In the genomic region with DNA sequence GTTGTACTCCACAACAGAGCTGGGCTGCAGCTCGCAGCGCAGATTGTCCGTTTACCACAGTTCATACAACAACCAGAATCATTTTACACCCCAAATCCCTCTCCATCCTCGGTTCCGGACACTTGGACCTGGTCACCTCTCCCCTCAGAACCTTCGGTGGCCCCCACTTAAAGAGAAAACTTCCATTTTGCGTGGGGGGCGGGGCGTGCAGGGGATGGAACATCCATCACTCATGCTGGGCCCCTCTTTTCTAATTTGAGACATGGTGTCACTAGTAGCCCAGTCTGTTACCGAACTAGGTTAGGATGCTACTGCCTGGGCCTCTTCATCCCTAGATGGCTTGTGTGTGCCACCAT, we compare ENCODE assay signal across 8 mouse cellular contexts. TPM values are rescaled to one million over a fixed set of nuclear protein-coding genes. Genes with fewer than 3 reads are reported as not detected.
DNase-seq lines count a peak whose midpoint lies in the region; ATAC-seq and TF ChIP-seq lines count a peak whose summit lies in the region.

No protein-coding gene starts in this region.

- H3K27me3 ChIP-seq in lung, embryonic 15.5 days, result no peaks in the 10 kb centered on the region
- no peaks in the 10 kb centered on the region for H3K27me3 ChIP-seq in heart, postnatal 0 days (ENCODE audit: control insufficient read depth, insufficient read depth, low read length)
- no peaks in the 10 kb centered on the region for H3K27me3 ChIP-seq in liver, embryonic 15.5 days

- peak overlapping the region; percentile 59 for H3K9ac ChIP-seq in lung, embryonic 15.5 days
- peak overlapping the region; percentile 52 for H3K9ac ChIP-seq in heart, postnatal 0 days (replicated peaks; ENCODE audit: low read depth, low read length)
- peak overlapping the region; percentile 68 for H3K9ac ChIP-seq in liver, embryonic 15.5 days

- ATAC-seq in lung, embryonic 15.5 days (ENCODE audit: borderline replicate concordance, extremely low read depth, low FRiP score, low TSS enrichment), result no peak
- ATAC-seq in heart, postnatal 0 days (ENCODE audit: insufficient read depth, low read depth), result no peak
- ATAC-seq in liver, embryonic 15.5 days (ENCODE audit: insufficient read depth), result no peak

- H3K4me1 ChIP-seq in lung, embryonic 15.5 days, result peaks cover 12% of the 10 kb centered on the region; the same call in 1 of the 2 replicates
- no peaks in the 10 kb centered on the region for H3K4me1 ChIP-seq in heart, postnatal 0 days (ENCODE audit: control insufficient read depth, insufficient read depth)
- peaks cover 30% of the 10 kb centered on the region for H3K4me1 ChIP-seq in liver, embryonic 15.5 days (replicated peaks)

- no peaks in the 10 kb centered on the region for H3K36me3 ChIP-seq in lung, embryonic 15.5 days
- no peaks in the 10 kb centered on the region for H3K36me3 ChIP-seq in heart, postnatal 0 days (replicated peaks; ENCODE audit: control insufficient read depth, insufficient read depth, low read length)
- no peaks in the 10 kb centered on the region for H3K36me3 ChIP-seq in liver, embryonic 15.5 days (replicated peaks)

- TF ChIP-seq EP300 in heart, postnatal 0 days (IDR thresholded peaks at IDR 0.05; ENCODE audit: low read depth), result no peak

- H3K4me3 ChIP-seq in lung, embryonic 15.5 days, result peak overlapping the region; percentile 46
- H3K4me3 ChIP-seq in heart, postnatal 0 days (ENCODE audit: low read depth, low read length), result peak overlapping the region; percentile 38
- peak overlapping the region; percentile 59 for H3K4me3 ChIP-seq in liver, embryonic 15.5 days (replicated peaks)

- no peaks in the 10 kb centered on the region for H3K9me3 ChIP-seq in lung, embryonic 15.5 days
- H3K9me3 ChIP-seq in heart, postnatal 0 days (replicated peaks; ENCODE audit: control insufficient read depth, low read length), result no peaks in the 10 kb centered on the region
- H3K9me3 ChIP-seq in liver, embryonic 15.5 days (replicated peaks), result no peaks in the 10 kb centered on the region

- peak overlapping the region; percentile 91 for H3K27ac ChIP-seq in lung, embryonic 15.5 days
- H3K27ac ChIP-seq in heart, postnatal 0 days (ENCODE audit: low read depth), result peak overlapping the region; percentile 89
- peak overlapping the region; percentile 90 for H3K27ac ChIP-seq in liver, embryonic 15.5 days (replicated peaks)

- DNase-seq in adrenal gland, postnatal 10 days, result peak; percentile 48
- no peak for DNase-seq in adrenal gland, adult 8-10 months
- DNase-seq in lung, postnatal 36 days, result no peak
- DNase-seq in heart, postnatal 0 days (ENCODE audit: low spot score), result no peak
- peak; percentile 78 for DNase-seq in testis, postnatal 10 days (ENCODE audit: low spot score)
- no peak for DNase-seq in retina, postnatal 1 day

- H3K4me2 ChIP-seq in lung, embryonic 15.5 days, result peak overlapping the region; percentile 74
- peak overlapping the region; percentile 65 for H3K4me2 ChIP-seq in heart, postnatal 0 days (ENCODE audit: low read depth, low read length)
- H3K4me2 ChIP-seq in liver, embryonic 15.5 days, result peak overlapping the region; percentile 95

- 11% methylated on average over 10 of the region's 10 CpGs for WGBS in lung, embryonic 15.5 days
- WGBS in heart, postnatal 0 days, result 21% methylated on average over 10 of the region's 10 CpGs
- whole genome bisulfite sequencing in liver, embryonic 15.5 days (ENCODE audit: insufficient replicate concordance), result 20% methylated on average over 10 of the region's 10 CpGs

- no peak for TF ChIP-seq CTCF in heart, postnatal 0 days (IDR thresholded peaks at IDR 0.05; ENCODE audit: low read depth)

RNA-seq across cellular contexts. Expression of a gene that starts 0.8 kb away (rescaled TPM):
- total RNA-seq in adrenal gland, postnatal 10 days (2021), result 1 to 10 TPM; 5.0 to 5.3 TPM
- 1 to 10 TPM; 2.7 to 4.8 (median 3.2) TPM for total RNA-seq in adrenal gland, adult 8-10 months (2022)
- 2.8 and 3.4 TPM in 2 replicates for polyA plus RNA-seq in lung, embryonic 15.5 days (2015; fragmentation: Nextera tagmentation; extraction: Ambion mirVana)
- 0.43 TPM in 1 of 2 replicates, not detected in the other for total RNA-seq in heart, postnatal 0 days (2014; rRNA removed; ENCODE audit: low replicate concordance)
- 2.0 and 2.3 TPM in 2 replicates for polyA plus RNA-seq in heart, postnatal 0 days (2015; fragmentation: Nextera tagmentation; extraction: Ambion mirVana)
- polyA plus RNA-seq in liver, embryonic 15.5 days (2015; fragmentation: Nextera tagmentation; extraction: Ambion mirVana), result 9.1 and 10.6 TPM in 2 replicates

RNA-seq across cellular contexts. Expression of a gene that starts 9.3 kb away (rescaled TPM):
- total RNA-seq in adrenal gland, postnatal 10 days (2021), result 10 to 100 TPM; 32.6 to 38.2 TPM
- 10 to 100 TPM; 27.8 to 43.1 (median 35.8) TPM for total RNA-seq in adrenal gland, adult 8-10 months (2022)
- polyA plus RNA-seq in lung, embryonic 15.5 days (2015; fragmentation: Nextera tagmentation; extraction: Ambion mirVana), result 67.3 and 71.3 TPM in 2 replicates
- 17.4 and 21.2 TPM in 2 replicates for total RNA-seq in heart, postnatal 0 days (2014; rRNA removed; ENCODE audit: low replicate concordance)
- polyA plus RNA-seq in heart, postnatal 0 days (2015; fragmentation: Nextera tagmentation; extraction: Ambion mirVana), result 15.2 and 16.9 TPM in 2 replicates
- polyA plus RNA-seq in liver, embryonic 15.5 days (2015; fragmentation: Nextera tagmentation; extraction: Ambion mirVana), result 55.0 and 61.3 TPM in 2 replicates

RNA-seq across cellular contexts. Expression of a gene that starts 10.2 kb away (rescaled TPM):
- total RNA-seq in adrenal gland, postnatal 10 days (2021), result 10 to 100 TPM; 17.1 to 28.0 TPM
- 10 to 100 TPM; 17.8 to 48.3 (median 32.4) TPM for total RNA-seq in adrenal gland, adult 8-10 months (2022)
- polyA plus RNA-seq in lung, embryonic 15.5 days (2015; fragmentation: Nextera tagmentation; extraction: Ambion mirVana), result 15.7 and 18.6 TPM in 2 replicates
- 4.0 and 6.8 TPM in 2 replicates for total RNA-seq in heart, postnatal 0 days (2014; rRNA removed; ENCODE audit: low replicate concordance)
- 4.9 and 5.3 TPM in 2 replicates for polyA plus RNA-seq in heart, postnatal 0 days (2015; fragmentation: Nextera tagmentation; extraction: Ambion mirVana)
- polyA plus RNA-seq in liver, embryonic 15.5 days (2015; fragmentation: Nextera tagmentation; extraction: Ambion mirVana), result 5.0 and 7.0 TPM in 2 replicates

RNA-seq across cellular contexts. Expression of a gene that starts 19.7 kb away (rescaled TPM):
- 100 to 1,000 TPM; 136 to 143 TPM for total RNA-seq in adrenal gland, postnatal 10 days (2021)
- 100 to 1,000 TPM; 152 to 182 (median 170) TPM for total RNA-seq in adrenal gland, adult 8-10 months (2022)
- 281 and 294 TPM in 2 replicates for polyA plus RNA-seq in lung, embryonic 15.5 days (2015; fragmentation: Nextera tagmentation; extraction: Ambion mirVana)
- total RNA-seq in heart, postnatal 0 days (2014; rRNA removed; ENCODE audit: low replicate concordance), result 74.5 and 86.8 TPM in 2 replicates
- polyA plus RNA-seq in heart, postnatal 0 days (2015; fragmentation: Nextera tagmentation; extraction: Ambion mirVana), result 161 and 172 TPM in 2 replicates
- polyA plus RNA-seq in liver, embryonic 15.5 days (2015; fragmentation: Nextera tagmentation; extraction: Ambion mirVana), result 178 and 180 TPM in 2 replicates

Comparison
In these comparisons a context has a peak if more than half of its experiments do, and no peak if none do; other contexts are left out.
1. DNase-seq: peak in adrenal gland, postnatal 10 days (single experiment) and testis, postnatal 10 days (single experiment); none in adrenal gland, adult 8-10 months (single experiment), lung, postnatal 36 days (single experiment), heart, postnatal 0 days (single experiment) and retina, postnatal 1 day (single experiment).
2. Peak in every context shown above with its lines, with median percentiles within 50 percentile points of each other: H3K27ac ChIP-seq, H3K4me2 ChIP-seq, H3K4me3 ChIP-seq and H3K9ac ChIP-seq.